Mouse (Mus musculus) G1E (cell line): ENCODE measurements around the gene Hist1h2be.

Source experiments
- CTCF ChIP-seq: IDR thresholded peaks from 2 replicates; pipeline ENCODE4 v1.5.1; 2012; ENCODE audit warnings: low read depth, low read length, inconsistent platforms, mixed read lengths
- TAL1 ChIP-seq: conservative IDR thresholded peaks from 2 replicates; pipeline ENCODE4 v1.6.1; 2012; ENCODE audit warnings: low read depth, low read length, inconsistent platforms, mixed read lengths

DNA sequence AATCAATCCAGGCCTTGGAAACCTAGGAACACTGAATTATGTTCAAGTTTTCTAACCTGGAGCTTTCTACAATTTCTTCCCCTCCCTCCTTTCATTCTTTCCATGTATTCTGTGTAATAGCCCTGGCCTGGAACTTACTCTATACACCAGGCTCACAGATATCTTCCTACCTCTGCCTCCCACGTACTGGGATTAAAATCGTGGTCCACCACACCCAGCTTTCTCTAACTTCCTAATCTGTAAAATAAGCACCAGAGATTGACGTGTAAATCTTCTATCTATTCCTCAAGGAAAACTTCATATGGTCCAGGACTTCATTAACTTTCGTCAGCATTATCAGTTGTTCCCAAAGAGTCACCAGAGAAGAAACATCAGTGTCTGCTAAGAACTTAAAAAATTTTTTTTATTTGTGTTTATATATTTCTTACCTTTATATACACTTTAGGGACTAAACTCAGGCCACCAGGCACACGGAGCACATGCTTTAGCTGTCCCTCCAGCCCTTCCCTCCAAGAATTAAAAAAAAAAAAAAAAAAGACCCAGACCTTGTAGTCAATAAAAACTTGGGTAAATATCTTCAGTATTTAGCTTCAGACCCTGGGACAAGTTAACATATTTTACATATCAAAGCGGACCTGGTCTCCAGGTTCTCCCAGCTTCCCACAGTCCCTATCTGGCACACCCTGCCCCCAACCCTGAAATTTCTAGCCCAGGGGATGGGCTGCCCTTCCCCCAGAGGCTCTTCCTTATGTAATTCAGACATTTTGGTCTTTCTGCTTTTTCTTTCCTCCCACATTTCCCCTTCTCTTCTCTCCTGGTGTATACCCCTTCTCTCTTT, 38.5 kb downstream of the Hist1h2be start:
- TF ChIP-seq TAL1 (no peak), CTCF (no peak)
